Mouse (Mus musculus): ENCODE results near the gene St6galnac1. TPM values are rescaled to one million over a fixed set of nuclear protein-coding genes. Genes with fewer than 3 reads are reported as not detected.

St6galnac1 gene
- polyA plus RNA-seq, 1 experiment from 2014 or later, result not detected

DNA sequence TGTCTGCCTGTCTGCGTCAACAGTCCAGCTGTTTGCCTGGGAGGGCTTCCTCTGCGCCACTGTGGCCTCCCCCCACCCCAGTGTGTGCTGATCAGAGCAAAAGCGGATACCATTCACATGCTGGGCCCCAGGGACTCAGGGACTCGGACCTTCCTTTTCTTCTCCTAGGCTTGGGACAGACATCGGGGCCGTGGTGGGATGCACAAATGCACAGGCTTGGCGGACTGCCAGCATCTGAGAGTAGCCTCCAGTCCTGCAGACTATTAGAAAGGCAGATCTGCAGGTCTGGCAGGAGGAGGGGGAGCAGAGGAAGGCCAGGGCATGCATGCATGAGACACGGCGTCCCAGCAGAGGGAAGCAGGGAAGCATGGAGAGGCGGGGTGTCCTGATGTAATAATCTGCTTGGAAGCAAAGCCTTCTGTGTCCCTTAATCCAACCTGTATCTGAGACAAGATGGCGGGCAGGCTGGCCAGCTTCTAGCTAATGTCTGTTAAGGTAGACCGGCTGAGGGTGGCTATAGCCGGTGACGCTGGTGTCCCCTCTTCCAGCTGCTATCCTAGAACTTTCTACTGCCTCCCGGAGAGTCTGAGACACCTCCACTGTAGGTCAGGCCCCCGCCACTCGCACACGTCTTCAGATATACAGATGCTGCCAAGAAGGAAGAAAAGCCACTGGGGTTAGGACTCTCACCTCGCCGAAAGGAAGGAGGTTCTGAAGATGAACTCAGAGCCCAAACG is 37.7 kb upstream of the St6galnac1 start:
- Histone ChIP-seq H3K9ac (0 out of 2 replicates have a peak overlapping the region, but pooled peaks have one; percentile 2), H3K4me2 (peak overlapping the region; percentile 39; the same call in 1 of the 2 replicates), H3K36me3 (ENCODE audit: insufficient read depth) (0 out of 2 replicates have a peak, but pooled peaks cover 5% of the 10 kb centered on the region), H3K4me3 (ENCODE audit: low read depth, low read length) (no peak overlapping the region), H3K27me3 (ENCODE audit: insufficient read depth, low read length) (no peaks in the 10 kb centered on the region), H3K4me1 (ENCODE audit: insufficient read depth) (peaks cover 32% of the 10 kb centered on the region), H3K27ac (ENCODE audit: low read depth) (peak overlapping the region; percentile 94), H3K9me3 (ENCODE audit: low read depth, low read length) (no peaks in the 10 kb centered on the region)
- TF ChIP-seq CTCF (IDR thresholded peaks at IDR 0.05; ENCODE audit: low read depth), result peak; percentile 34
- peak; percentile 81 for DNase-seq
- 37% methylated on average over 21 of the region's 21 CpGs for WGBS
- peak; percentile 23; the same call in 1 of the 2 replicates for ATAC-seq (ENCODE audit: insufficient read depth)

GRCm38 (mm10) chr11:116810983-116811901 is 35.9 kb upstream of the St6galnac1 start:
- H3K9ac ChIP-seq, result peak overlapping the region; percentile 18
- TF ChIP-seq CTCF (IDR thresholded peaks at IDR 0.05; ENCODE audit: low read depth), result 0 out of 2 replicates have a peak, but pooled peaks have one; percentile 14
- DNase-seq (peak; percentile 87), ATAC-seq (ENCODE audit: insufficient read depth) (peak; percentile 77)
- no peaks in the 10 kb centered on the region for H3K9me3 ChIP-seq (ENCODE audit: low read depth, low read length)
- H3K36me3 ChIP-seq (ENCODE audit: insufficient read depth), result 0 out of 2 replicates have a peak, but pooled peaks cover 5% of the 10 kb centered on the region
- no peaks in the 10 kb centered on the region for H3K27me3 ChIP-seq (ENCODE audit: insufficient read depth, low read length)
- H3K4me3 ChIP-seq (ENCODE audit: low read depth, low read length), result peak overlapping the region; percentile 32
- peak overlapping the region; percentile 82 for H3K27ac ChIP-seq (ENCODE audit: low read depth)
- 8% methylated on average over 32 of the region's 32 CpGs for WGBS
- H3K4me1 ChIP-seq (ENCODE audit: insufficient read depth), result peaks cover 32% of the 10 kb centered on the region
- H3K4me2 ChIP-seq, result peak overlapping the region; percentile 66

GRCm38 (mm10) chr11:116810528-116810927 is 35.2 kb upstream of the St6galnac1 start:
- ATAC-seq (ENCODE audit: insufficient read depth), result no peak
- H3K9ac ChIP-seq, result no peak overlapping the region
- DNase-seq, result no peak
- peaks cover 32% of the 10 kb centered on the region for H3K4me1 ChIP-seq (ENCODE audit: insufficient read depth)
- H3K27ac ChIP-seq (ENCODE audit: low read depth), result no peak overlapping the region
- WGBS, result 70% methylated on average over 11 of the region's 11 CpGs
- no peak for TF ChIP-seq CTCF (IDR thresholded peaks at IDR 0.05; ENCODE audit: low read depth)
- H3K36me3 ChIP-seq (ENCODE audit: insufficient read depth), result 0 out of 2 replicates have a peak, but pooled peaks cover 5% of the 10 kb centered on the region
- no peaks in the 10 kb centered on the region for H3K9me3 ChIP-seq (ENCODE audit: low read depth, low read length)
- no peak overlapping the region for H3K4me3 ChIP-seq (ENCODE audit: low read depth, low read length)
- H3K4me2 ChIP-seq, result peak overlapping the region; percentile 66; the same call in 1 of the 2 replicates
- H3K27me3 ChIP-seq (ENCODE audit: insufficient read depth, low read length), result no peaks in the 10 kb centered on the region

GRCm38 (mm10) chr11:116809520-116809919 is 34.2 kb upstream of the St6galnac1 start:
- ATAC-seq (ENCODE audit: insufficient read depth) (no peak), DNase-seq (no peak)
- H3K4me3 ChIP-seq (ENCODE audit: low read depth, low read length), result no peak overlapping the region
- 80% methylated on average over 8 of the region's 8 CpGs for WGBS
- H3K27ac ChIP-seq (ENCODE audit: low read depth), result no peak overlapping the region
- H3K27me3 ChIP-seq (ENCODE audit: insufficient read depth, low read length), result no peaks in the 10 kb centered on the region
- H3K4me1 ChIP-seq (ENCODE audit: insufficient read depth), result peaks cover 23% of the 10 kb centered on the region
- H3K4me2 ChIP-seq, result no peak overlapping the region
- no peaks in the 10 kb centered on the region for H3K9me3 ChIP-seq (ENCODE audit: low read depth, low read length)
- no peak overlapping the region for H3K9ac ChIP-seq
- H3K36me3 ChIP-seq (ENCODE audit: insufficient read depth), result 0 out of 2 replicates have a peak, but pooled peaks cover 5% of the 10 kb centered on the region
- no peak for TF ChIP-seq CTCF (IDR thresholded peaks at IDR 0.05; ENCODE audit: low read depth)

DNA sequence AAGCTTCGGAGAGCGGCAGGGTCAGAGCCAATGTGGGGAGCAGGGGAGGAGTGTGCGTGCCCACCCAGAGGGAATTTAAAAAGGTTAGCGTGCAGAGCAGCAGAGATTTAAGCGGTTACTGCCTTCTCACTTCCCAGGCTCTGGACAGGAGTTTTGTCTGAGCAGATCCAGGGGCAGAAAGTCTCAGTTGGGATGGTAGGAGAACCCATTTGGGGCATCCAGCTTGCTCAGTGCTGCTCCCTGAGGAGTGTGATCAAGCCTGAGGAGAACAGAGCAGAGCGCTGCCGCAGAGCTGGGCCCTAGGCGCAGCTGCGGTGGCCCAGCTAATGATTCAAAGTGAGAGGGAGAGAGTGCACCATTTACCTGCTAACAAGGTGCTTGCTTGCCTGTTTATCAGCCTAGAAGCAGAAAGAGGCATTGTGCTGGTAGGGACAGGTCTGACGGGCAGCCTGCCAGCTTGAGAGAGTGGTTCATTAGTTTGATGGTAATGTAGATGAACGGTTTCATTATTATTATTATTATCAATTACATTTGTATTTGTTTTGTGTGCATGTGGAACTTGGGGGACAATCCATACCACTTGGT is 33.6 kb upstream of the St6galnac1 start:
- Histone ChIP-seq H3K4me2 (no peak overlapping the region), H3K4me3 (ENCODE audit: low read depth, low read length) (no peak overlapping the region), H3K9ac (no peak overlapping the region), H3K27me3 (ENCODE audit: insufficient read depth, low read length) (no peaks in the 10 kb centered on the region), H3K9me3 (ENCODE audit: low read depth, low read length) (no peaks in the 10 kb centered on the region), H3K36me3 (ENCODE audit: insufficient read depth) (0 out of 2 replicates have a peak, but pooled peaks cover 5% of the 10 kb centered on the region), H3K27ac (ENCODE audit: low read depth) (no peak overlapping the region), H3K4me1 (ENCODE audit: insufficient read depth) (peaks cover 16% of the 10 kb centered on the region)
- ATAC-seq (ENCODE audit: insufficient read depth), result no peak
- no peak for DNase-seq
- 79% methylated on average over 11 of the region's 11 CpGs for WGBS
- TF ChIP-seq CTCF (IDR thresholded peaks at IDR 0.05; ENCODE audit: low read depth), result no peak

GRCm38 (mm10) chr11:116807938-116808606 is 32.8 kb upstream of the St6galnac1 start:
- Histone ChIP-seq H3K4me3 (ENCODE audit: low read depth, low read length) (no peak overlapping the region), H3K4me1 (ENCODE audit: insufficient read depth) (peaks cover 8% of the 10 kb centered on the region), H3K36me3 (ENCODE audit: insufficient read depth) (0 out of 2 replicates have a peak, but pooled peaks cover 5% of the 10 kb centered on the region), H3K27me3 (ENCODE audit: insufficient read depth, low read length) (no peaks in the 10 kb centered on the region), H3K9me3 (ENCODE audit: low read depth, low read length) (no peaks in the 10 kb centered on the region), H3K9ac (no peak overlapping the region; the same call in 1 of the 2 replicates), H3K27ac (ENCODE audit: low read depth) (peak overlapping the region; percentile 79), H3K4me2 (no peak overlapping the region)
- peak; percentile 95 for DNase-seq
- 14% methylated on average over 7 of the region's 7 CpGs for WGBS
- peak; percentile 95 for TF ChIP-seq CTCF (IDR thresholded peaks at IDR 0.05; ENCODE audit: low read depth)
- 0 out of 2 replicates have a peak, but pooled peaks have one; percentile 8 for ATAC-seq (ENCODE audit: insufficient read depth)

Measured in lung, embryonic 14.5 days (tissue).